Mouse (Mus musculus) MEL-GATA-1-ER (cell line): ENCODE measurements at regions not wholly inside any gene's neighbourhood (a gene's known extent, or its start where the extent isn't known, plus 50 kb on each side); places are given as distances from the start of the nearest gene placed in this dataset.
"Not testable (repeated sequence)": the region's sequence is repeated elsewhere in the genome, so short reads cannot be mapped to it uniquely, and the experiment has no call there.

Experiments
- DNase-seq: peaks from one replicate; pipeline ENCODE4 v3.0.0-alpha.2; 2012; ENCODE audit warnings: low read depth; ENCODE audit errors: extremely low read depth

- no peak for DNase-seq
Measured at GRCm38 (mm10) chr4:131148042-131148747, 204.0 kb downstream of the Matn1 start.

GRCm38 (mm10) chr4:131149466-131149865, 205.3 kb downstream of the Matn1 start:
- DNase-seq: no peak

GRCm38 (mm10) chr4:131159712-131160111, 215.5 kb downstream of the Matn1 start:
- DNase-seq: no peak

GRCm38 (mm10) chr4:131160135-131160534, 215.9 kb downstream of the Matn1 start:
- no peak for DNase-seq

- no peak for DNase-seq
Measured at GRCm38 (mm10) chr4:131161501-131161900, 217.3 kb downstream of the Matn1 start.

GRCm38 (mm10) chr4:131163782-131164315, 219.7 kb downstream of the Matn1 start:
- DNase-seq: no peak

- DNase-seq: no peak
Measured at GRCm38 (mm10) chr4:131166574-131167270, 222.5 kb downstream of the Matn1 start.

- no peak for DNase-seq
Measured at GRCm38 (mm10) chr4:131167921-131168320, 223.7 kb downstream of the Matn1 start.

GRCm38 (mm10) chr4:131173783-131174460, 229.7 kb downstream of the Matn1 start:
- no peak for DNase-seq

- DNase-seq: no peak
Measured at GRCm38 (mm10) chr4:131176701-131177100, 232.5 kb downstream of the Matn1 start.

GRCm38 (mm10) chr4:131177889-131178288, 233.7 kb downstream of the Matn1 start:
- DNase-seq: no peak

GRCm38 (mm10) chr4:131178642-131179041, 234.5 kb downstream of the Matn1 start:
- DNase-seq: not testable (repeated sequence)

- no peak for DNase-seq
Measured at GRCm38 (mm10) chr4:131188066-131188465, 243.9 kb downstream of the Matn1 start.

- no peak for DNase-seq
Measured at GRCm38 (mm10) chr4:131191106-131191880, 247.1 kb downstream of the Matn1 start.

- DNase-seq: no peak
Measured at GRCm38 (mm10) chr4:131193900-131194419, 249.8 kb downstream of the Matn1 start.

GRCm38 (mm10) chr4:131196147-131196546, 252.0 kb downstream of the Matn1 start:
- DNase-seq: no peak

GRCm38 (mm10) chr4:131203721-131204120, 259.5 kb downstream of the Matn1 start:
- no peak for DNase-seq

GRCm38 (mm10) chr4:131204722-131205121, 260.5 kb downstream of the Matn1 start:
- DNase-seq: no peak

GRCm38 (mm10) chr4:131205127-131205526, 260.9 kb downstream of the Matn1 start:
- no peak for DNase-seq

- DNase-seq: no peak
Measured at GRCm38 (mm10) chr4:131205685-131206084, 261.5 kb downstream of the Matn1 start.
